Mouse (Mus musculus): ENCODE results near the gene Slc25a4. TPM values are rescaled to one million over a fixed set of nuclear protein-coding genes. Genes with fewer than 3 reads are reported as not detected.

Slc25a4 gene
- polyA plus RNA-seq, 1 experiment from 2014 or later: 505 TPM

DNA sequence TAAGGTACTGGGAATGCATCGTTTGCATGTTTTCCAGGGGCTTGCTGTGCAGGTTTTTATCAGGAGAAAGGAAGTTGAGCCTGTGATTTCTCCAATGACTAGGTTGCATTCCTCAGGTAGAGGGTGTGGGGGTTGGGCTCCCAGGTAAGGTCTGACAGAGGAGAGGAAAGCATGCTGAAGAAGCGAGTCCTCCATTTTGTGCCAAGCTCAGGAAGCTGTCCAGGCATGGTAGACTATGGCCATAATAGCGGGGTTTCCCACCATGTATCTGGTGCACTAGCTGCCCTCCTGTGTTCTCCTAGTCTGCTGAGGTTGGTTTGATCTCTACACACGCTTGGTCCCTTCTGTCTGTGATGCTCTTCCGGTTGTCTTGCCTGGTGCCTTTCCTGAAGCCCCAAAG is 13.4 kb downstream of the Slc25a4 start:
- no peak for DNase-seq (ENCODE audit: low spot score)
- Histone ChIP-seq H3K9me3 (replicated peaks) (no peaks in the 10 kb centered on the region), H3K4me1 (no peaks in the 10 kb centered on the region), H3K27ac (replicated peaks) (no peak overlapping the region), H3K36me3 (peaks cover 46% of the 10 kb centered on the region), H3K27me3 (ENCODE audit: low read depth, poor library complexity, severe bottlenecking) (no peaks in the 10 kb centered on the region), H3K4me3 (no peak overlapping the region)
- 93% methylated on average over 5 of the region's 5 CpGs for WGBS

DNA sequence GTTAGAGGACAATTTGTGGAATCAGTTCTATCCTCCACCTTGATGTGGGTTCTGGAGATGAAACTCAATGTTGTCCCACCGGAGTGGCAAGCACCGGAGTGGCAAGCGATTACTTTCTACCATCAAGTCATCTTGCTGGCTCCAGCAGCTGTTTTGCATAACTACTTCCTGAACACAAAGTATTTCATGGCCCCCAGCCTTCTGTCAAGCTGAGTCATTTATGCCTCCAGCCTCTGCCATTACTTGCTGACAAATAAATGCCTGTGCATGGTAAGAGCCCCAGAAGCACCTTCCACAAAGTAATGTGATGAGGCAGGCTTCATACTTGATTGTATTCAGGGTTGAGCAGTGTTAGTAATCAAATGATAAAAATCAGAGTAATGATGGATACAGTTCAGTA is 14.2 kb downstream of the Slc25a4 start:
- Histone ChIP-seq H3K4me1 (no peaks in the 10 kb centered on the region), H3K27ac (replicated peaks) (no peak overlapping the region), H3K27me3 (ENCODE audit: low read depth, poor library complexity, severe bottlenecking) (no peaks in the 10 kb centered on the region), H3K9me3 (replicated peaks) (no peaks in the 10 kb centered on the region), H3K4me3 (no peak overlapping the region), H3K36me3 (peaks cover 46% of the 10 kb centered on the region)
- WGBS: 94% methylated on average over 3 of the region's 3 CpGs
- DNase-seq (ENCODE audit: low spot score): no peak

DNA sequence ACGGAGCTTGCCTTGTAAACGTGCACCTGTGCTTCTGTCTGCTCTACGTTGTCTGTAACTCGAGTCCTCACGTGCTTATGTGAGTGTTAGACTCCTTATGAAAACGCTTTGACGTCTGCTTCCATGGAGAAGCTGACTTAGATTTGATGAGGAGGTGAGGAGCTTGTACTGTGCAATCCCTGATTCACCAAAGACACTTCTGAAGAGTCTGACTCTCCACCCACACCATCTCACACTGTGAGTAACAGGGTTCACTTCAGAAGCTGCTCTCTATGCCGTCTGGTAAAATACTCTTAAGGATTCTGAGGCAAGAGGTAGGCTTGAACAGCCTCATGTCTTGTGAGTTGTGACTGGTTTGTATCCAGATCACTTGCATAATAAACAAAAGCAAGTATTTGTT is 18.0 kb downstream of the Slc25a4 start:
- Histone ChIP-seq H3K4me1 (no peaks in the 10 kb centered on the region), H3K36me3 (peaks cover 50% of the 10 kb centered on the region), H3K4me3 (no peak overlapping the region), H3K9me3 (replicated peaks) (no peaks in the 10 kb centered on the region), H3K27ac (replicated peaks) (no peak overlapping the region), H3K27me3 (ENCODE audit: low read depth, poor library complexity, severe bottlenecking) (no peaks in the 10 kb centered on the region)
- DNase-seq (ENCODE audit: low spot score): no peak
- WGBS: 91% methylated on average over 8 of the region's 8 CpGs

DNA sequence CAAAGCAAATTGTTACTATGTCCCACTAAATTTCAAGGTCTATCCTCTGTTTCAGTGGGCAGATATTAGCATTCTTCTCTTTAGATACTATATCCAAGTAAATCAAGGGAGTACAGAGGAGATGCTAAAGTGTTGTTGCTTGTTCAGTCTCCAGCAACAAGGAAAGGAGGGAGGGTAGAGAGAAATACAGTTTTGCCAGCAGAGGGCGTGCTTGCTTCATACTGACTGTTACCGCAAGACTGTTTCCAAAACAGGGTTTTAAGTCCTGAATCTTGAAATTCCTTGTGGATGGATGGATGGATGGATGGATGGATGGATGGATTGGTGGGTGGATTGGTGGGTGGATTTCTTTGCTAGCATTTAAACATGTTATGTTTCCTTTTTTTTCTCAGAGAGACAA is 25.7 kb downstream of the Slc25a4 start:
- no peak overlapping the region for H3K27ac ChIP-seq (replicated peaks)
- 1% methylated on average over 2 of the region's 2 CpGs for WGBS
- H3K9me3 ChIP-seq (replicated peaks): no peaks in the 10 kb centered on the region
- no peak overlapping the region for H3K4me3 ChIP-seq
- peak; percentile 46 for DNase-seq (ENCODE audit: low spot score)
- H3K27me3 ChIP-seq (ENCODE audit: low read depth, poor library complexity, severe bottlenecking): no peaks in the 10 kb centered on the region
- H3K4me1 ChIP-seq: no peaks in the 10 kb centered on the region
- peaks cover 13% of the 10 kb centered on the region for H3K36me3 ChIP-seq

DNA sequence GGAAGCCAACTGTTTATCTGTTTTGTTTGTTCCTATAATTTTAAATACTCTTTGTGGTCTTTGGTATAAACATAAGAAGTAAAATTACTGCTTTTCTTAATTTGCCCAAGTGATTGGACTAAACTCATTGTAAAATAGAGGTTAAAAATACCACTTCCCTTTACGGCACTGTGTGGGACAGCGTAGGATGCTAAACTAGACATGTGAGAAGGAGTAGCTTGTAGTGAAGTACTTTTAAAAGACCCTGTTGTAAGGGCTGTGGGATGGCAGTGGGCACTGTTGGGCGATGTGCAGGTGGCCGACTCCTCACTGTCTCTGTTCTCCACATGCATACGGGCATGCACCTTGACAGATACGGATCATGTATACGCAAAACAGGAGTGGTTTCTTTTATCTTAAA is 30.9 kb downstream of the Slc25a4 start:
- Histone ChIP-seq H3K27ac (replicated peaks) (no peak overlapping the region), H3K27me3 (ENCODE audit: low read depth, poor library complexity, severe bottlenecking) (no peaks in the 10 kb centered on the region), H3K4me3 (no peak overlapping the region), H3K36me3 (peaks cover 17% of the 10 kb centered on the region), H3K4me1 (no peaks in the 10 kb centered on the region), H3K9me3 (replicated peaks) (no peaks in the 10 kb centered on the region)
- 94% methylated on average over 7 of the region's 7 CpGs for WGBS
- no peak for DNase-seq (ENCODE audit: low spot score)

DNA sequence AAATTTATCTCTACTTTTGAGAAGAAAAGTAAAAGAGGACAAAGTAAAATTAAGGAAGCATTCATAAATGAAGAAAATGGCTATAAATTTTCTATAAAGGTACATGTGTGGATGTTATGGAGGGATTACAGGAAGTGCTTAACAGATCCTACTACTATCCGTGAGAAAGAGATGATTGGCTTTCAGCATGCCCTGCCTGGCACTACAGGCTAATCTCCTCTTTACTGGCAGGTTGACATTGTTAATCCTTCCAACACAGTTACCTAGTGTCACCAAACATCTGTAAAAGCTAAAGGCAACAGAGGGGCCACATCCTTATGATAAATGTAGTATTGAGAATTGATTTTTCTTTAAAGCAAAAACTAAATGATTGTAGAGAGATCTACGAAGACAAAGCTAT is 37.4 kb downstream of the Slc25a4 start:
- Histone ChIP-seq H3K9me3 (replicated peaks) (no peaks in the 10 kb centered on the region), H3K27me3 (ENCODE audit: low read depth, poor library complexity, severe bottlenecking) (no peaks in the 10 kb centered on the region), H3K27ac (replicated peaks) (no peak overlapping the region), H3K4me1 (no peaks in the 10 kb centered on the region), H3K4me3 (no peak overlapping the region), H3K36me3 (peaks cover 34% of the 10 kb centered on the region)
- 81% methylated on average over 2 of the region's 2 CpGs for WGBS
- DNase-seq (ENCODE audit: low spot score): no peak

DNA sequence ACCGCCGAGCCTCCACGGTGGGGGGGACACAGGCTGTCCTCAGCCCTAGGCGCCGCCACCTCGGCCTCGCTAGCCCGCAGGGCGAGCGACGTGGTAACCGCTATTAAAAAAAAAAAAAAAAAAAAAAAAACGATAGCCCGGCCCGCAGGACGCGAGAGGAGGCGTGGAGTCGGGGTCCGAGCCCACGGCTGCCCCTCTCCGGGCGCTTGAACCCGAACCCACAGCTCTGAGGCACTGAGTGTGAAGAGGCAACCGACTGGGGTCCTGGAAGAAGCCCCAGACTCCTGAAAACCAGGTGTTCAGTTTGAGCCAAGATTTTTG is 47.3 kb downstream of the Slc25a4 start:
- DNase-seq (ENCODE audit: low spot score): no peak
- no peaks in the 10 kb centered on the region for H3K36me3 ChIP-seq
- 0 out of 2 replicates have a peak, but pooled peaks cover 3% of the 10 kb centered on the region for H3K9me3 ChIP-seq (replicated peaks)
- peaks cover 17% of the 10 kb centered on the region for H3K4me1 ChIP-seq
- H3K27me3 ChIP-seq (ENCODE audit: low read depth, poor library complexity, severe bottlenecking): no peaks in the 10 kb centered on the region
- under 1% methylated on average over 25 of the region's 25 CpGs for WGBS
- peak overlapping the region; percentile 93 for H3K27ac ChIP-seq (replicated peaks)
- H3K4me3 ChIP-seq: peak overlapping the region; percentile 77

DNA sequence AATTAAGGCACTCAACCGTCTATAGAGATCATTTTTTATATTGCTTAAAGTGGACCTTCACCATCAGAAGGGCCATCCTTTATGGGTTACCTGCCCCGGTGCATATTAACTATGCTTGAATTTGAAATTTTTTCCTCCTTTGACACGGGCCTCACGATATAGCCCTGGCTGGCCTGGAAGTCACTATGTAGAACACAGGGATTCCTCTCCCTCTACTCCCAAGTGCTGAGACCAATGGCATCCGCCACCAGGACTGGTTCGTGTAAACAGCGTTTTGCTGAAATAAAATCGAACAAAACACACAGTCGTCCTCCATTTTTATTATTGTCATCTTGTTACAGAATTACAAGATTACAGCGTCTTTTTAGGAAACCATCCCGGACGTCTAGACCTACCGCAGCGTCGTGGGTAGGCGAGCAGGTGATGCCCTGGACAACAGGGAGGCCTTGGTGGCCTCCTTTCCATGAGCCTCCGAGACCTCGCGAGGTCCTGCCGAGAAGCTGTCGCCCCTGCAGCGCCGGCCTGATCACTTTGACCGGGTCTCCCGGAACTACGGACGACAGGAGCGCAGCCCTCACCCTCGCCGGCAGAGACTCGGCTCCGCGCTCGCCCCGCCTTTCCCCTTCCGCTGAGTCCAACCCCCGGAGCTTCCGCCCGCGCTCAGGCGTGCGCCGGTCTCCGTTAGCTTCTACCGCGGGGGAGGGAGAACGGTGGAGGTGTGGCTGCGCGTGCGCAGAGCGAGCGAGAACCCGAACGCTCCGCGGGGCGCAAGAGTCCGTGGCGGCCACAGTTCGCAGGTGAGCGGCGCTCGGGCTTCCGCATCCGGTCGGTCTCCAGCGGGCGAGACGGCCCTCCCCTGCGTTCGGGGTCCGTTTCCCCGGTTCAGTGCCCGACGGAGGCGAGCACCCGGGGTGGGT is 47.9 kb downstream of the Slc25a4 start:
- Histone ChIP-seq H3K9me3 (replicated peaks) (0 out of 2 replicates have a peak, but pooled peaks cover 5% of the 10 kb centered on the region), H3K4me3 (peak overlapping the region; percentile 77), H3K36me3 (no peaks in the 10 kb centered on the region), H3K4me1 (peaks cover 17% of the 10 kb centered on the region), H3K27ac (replicated peaks) (peak overlapping the region; percentile 93), H3K27me3 (ENCODE audit: low read depth, poor library complexity, severe bottlenecking) (no peaks in the 10 kb centered on the region)
- 2% methylated on average over 77 of the region's 77 CpGs for WGBS
- DNase-seq (ENCODE audit: low spot score): peak; percentile 95

Small RNA genes lying within 50 kb of the gene (microRNA-seq; reads per million reads assigned to microRNA genes)
- not detected for gene Gm23812

Other genes starting within 250 kb of the Slc25a4 start
- gene 1700029J07Rik, start 236.0 kb downstream of the Slc25a4 start, polyA plus RNA-seq (2016; fragmentation: Nextera tagmentation; extraction: Ambion mirVana): 3.2 and 3.3 TPM in 2 replicates
- 60.7 and 62.2 TPM in 2 replicates for gene Ufsp2, start 235.8 kb downstream of the Slc25a4 start, polyA plus RNA-seq (2016; fragmentation: Nextera tagmentation; extraction: Ambion mirVana)
- 0.10 and 0.40 TPM in 2 replicates for gene Lrp2bp, start 212.0 kb downstream of the Slc25a4 start, polyA plus RNA-seq (2016; fragmentation: Nextera tagmentation; extraction: Ambion mirVana)
- gene Ankrd37, start 205.6 kb downstream of the Slc25a4 start, polyA plus RNA-seq (2016; fragmentation: Nextera tagmentation; extraction: Ambion mirVana): 21.1 and 23.2 TPM in 2 replicates
- 19.7 and 21.5 TPM in 2 replicates for gene Cfap97, start 59.5 kb downstream of the Slc25a4 start, polyA plus RNA-seq (2016; fragmentation: Nextera tagmentation; extraction: Ambion mirVana)
- 4.5 and 4.9 TPM in 2 replicates for gene Snx25, start 59.1 kb downstream of the Slc25a4 start, polyA plus RNA-seq (2016; fragmentation: Nextera tagmentation; extraction: Ambion mirVana)
- 32.2 and 64.1 TPM in 2 replicates for gene Helt, start 83.4 kb upstream of the Slc25a4 start, polyA plus RNA-seq (2016; fragmentation: Nextera tagmentation; extraction: Ambion mirVana)